Mouse (Mus musculus) ES-Bruce4 (cell line): ENCODE data around the gene Prss22.

Experiments used
- CTCF ChIP-seq: IDR thresholded peaks from one replicate; pipeline ENCODE4 v1.8.1; 2011; ENCODE audit warnings: low read depth, low read length
- POLR2A ChIP-seq: IDR thresholded peaks from one replicate; pipeline ENCODE4 v1.8.1; 2011; ENCODE audit warnings: low read length; ENCODE audit not compliant: insufficient read depth

GRCm38 (mm10) chr17:24014433-24014965 is 16.6 kb upstream of the Prss22 start:
- TF ChIP-seq POLR2A (no peak), CTCF (no peak)
